Comparison of ENCODE assay signal across 17 mouse cellular contexts in genomic region chr4:45770638-45771033, GRCm38 (mm10). TPM values are rescaled to one million over a fixed set of nuclear protein-coding genes. Genes with fewer than 3 reads are reported as not detected.
A peak's percentile ranks its signal among the peaks of the same experiment; 100 is the strongest.
DNase-seq lines count a peak whose midpoint lies in the region; ATAC-seq and TF ChIP-seq lines count a peak whose summit lies in the region.
"Had no signal": no experiment of that assay in that cellular context is flagged by ENCODE, and none has a peak within 500 bp of the region (broad histone marks: within the 10 kb centered on the region; RNA-seq: fewer than 3 reads in every experiment).

No protein-coding gene starts in this region.

- 0 out of 2 replicates have a peak overlapping the region, but pooled peaks have one; percentile 8 for H3K9ac ChIP-seq in heart, embryonic 12.5 days
- peak overlapping the region; percentile 59 for H3K9ac ChIP-seq in forebrain, embryonic 13.5 days
- peak overlapping the region; percentile 36; the same call in 1 of the 2 replicates for H3K9ac ChIP-seq in midbrain, embryonic 13.5 days (replicated peaks)
- H3K9ac ChIP-seq: hindbrain, embryonic 15.5 days; stomach, embryonic 15.5 days had no signal

- TF ChIP-seq POLR2A in thymus, adult 2 months (IDR thresholded peaks at IDR 0.05; ENCODE audit: control insufficient read depth, extremely low read depth, insufficient read depth, low read length, poor library complexity): no peak

- no peak for ATAC-seq in heart, embryonic 12.5 days (ENCODE audit: insufficient number of reproducible peaks, low FRiP score)
- ATAC-seq in forebrain, embryonic 13.5 days: no peak; the same call in 1 of the 2 replicates
- no peak for ATAC-seq in midbrain, embryonic 13.5 days

- peak overlapping the region; percentile 44; the same call in 1 of the 2 replicates for H3K27ac ChIP-seq in heart, embryonic 12.5 days (ENCODE audit: poor library complexity, severe bottlenecking)
- H3K27ac ChIP-seq in forebrain, embryonic 13.5 days: peak overlapping the region; percentile 91
- peak overlapping the region; percentile 68 for H3K27ac ChIP-seq in midbrain, embryonic 13.5 days
- H3K27ac ChIP-seq in thymus, adult 2 months (ENCODE audit: control insufficient read depth, insufficient read depth, low read length): no peak overlapping the region
- H3K27ac ChIP-seq: gastrocnemius, adult 2 months; hindbrain, embryonic 15.5 days; stomach, embryonic 15.5 days had no signal

- no peaks in the 10 kb centered on the region for H3K9me3 ChIP-seq in heart, embryonic 12.5 days (replicated peaks)
- H3K9me3 ChIP-seq in forebrain, embryonic 13.5 days (replicated peaks): no peaks in the 10 kb centered on the region
- no peaks in the 10 kb centered on the region for H3K9me3 ChIP-seq in midbrain, embryonic 13.5 days
- H3K9me3 ChIP-seq: G1E; hindbrain, embryonic 15.5 days; stomach, embryonic 15.5 days had no signal

- no peak for DNase-seq in heart, postnatal 10 days
- peak; percentile 31 for DNase-seq in ES-CJ7 (ENCODE audit: low read depth, low spot score)
- no peak for DNase-seq in thymus, adult 2 months
- DNase-seq in adrenal gland, postnatal 14 days: no peak
- no peak for DNase-seq in cerebellum, adult 18-20 months
- DNase-seq: gastrocnemius, adult 2 months; heart, adult 18-20 months; kidney, adult 8-10 months; lung, adult 18-20 months; lung, postnatal 4 days; thymus, postnatal 25 days had no signal

- no peak for TF ChIP-seq CTCF in thymus, adult 2 months (IDR thresholded peaks at IDR 0.05; ENCODE audit: borderline replicate concordance, control insufficient read depth, extremely low read depth, insufficient read depth, low read length, poor library complexity)

- peaks cover 20% of the 10 kb centered on the region for H3K27me3 ChIP-seq in heart, embryonic 12.5 days (replicated peaks)
- H3K27me3 ChIP-seq in forebrain, embryonic 13.5 days: no peaks in the 10 kb centered on the region
- H3K27me3 ChIP-seq in midbrain, embryonic 13.5 days: peaks cover 57% of the 10 kb centered on the region
- H3K27me3 ChIP-seq in thymus, adult 2 months (ENCODE audit: control insufficient read depth, insufficient read depth, low read length): no peaks in the 10 kb centered on the region; the same call in 1 of the 2 replicates

- H3K4me2 ChIP-seq in heart, embryonic 12.5 days: no peak overlapping the region
- H3K4me2 ChIP-seq in forebrain, embryonic 13.5 days: peak overlapping the region; percentile 29
- 0 out of 2 replicates have a peak overlapping the region, but pooled peaks have one; percentile 11 for H3K4me2 ChIP-seq in midbrain, embryonic 13.5 days (replicated peaks)
- H3K4me2 ChIP-seq: hindbrain, embryonic 15.5 days; stomach, embryonic 15.5 days had no signal

- WGBS in heart, embryonic 12.5 days: 22% methylated on average over 4 of the region's 4 CpGs
- 15% methylated on average over 4 of the region's 4 CpGs for WGBS in forebrain, embryonic 13.5 days
- 5% methylated on average over 4 of the region's 4 CpGs for WGBS in midbrain, embryonic 13.5 days
- WGBS in thymus, adult 2 months: 94% methylated on average over 4 of the region's 4 CpGs

- no peaks in the 10 kb centered on the region for H3K36me3 ChIP-seq in heart, embryonic 12.5 days
- no peaks in the 10 kb centered on the region for H3K36me3 ChIP-seq in forebrain, embryonic 13.5 days (ENCODE audit: poor library complexity, severe bottlenecking)
- H3K36me3 ChIP-seq in midbrain, embryonic 13.5 days: no peaks in the 10 kb centered on the region
- H3K36me3 ChIP-seq in thymus, adult 2 months (ENCODE audit: control insufficient read depth, insufficient read depth, low read length): no peaks in the 10 kb centered on the region
- H3K36me3 ChIP-seq: G1E; hindbrain, embryonic 15.5 days; stomach, embryonic 15.5 days had no signal

- H3K4me3 ChIP-seq in heart, embryonic 12.5 days: no peak overlapping the region
- H3K4me3 ChIP-seq in forebrain, embryonic 13.5 days: no peak overlapping the region
- H3K4me3 ChIP-seq in midbrain, embryonic 13.5 days (replicated peaks): no peak overlapping the region
- H3K4me3 ChIP-seq in thymus, adult 2 months (ENCODE audit: control insufficient read depth, insufficient read depth, low read length): no peak overlapping the region
- H3K4me3 ChIP-seq: gastrocnemius, adult 2 months; hindbrain, embryonic 15.5 days; stomach, embryonic 15.5 days had no signal

- intact Hi-C loops in heart, postnatal 10 days (cut with DNase I): loop anchor here (2.0 to 5.0 kb wide), 4 partner anchors 42 to 488 kb away; no protein-coding TSS in a partner anchor

- peaks cover 63% of the 10 kb centered on the region for H3K4me1 ChIP-seq in heart, embryonic 12.5 days (replicated peaks)
- peaks cover 66% of the 10 kb centered on the region for H3K4me1 ChIP-seq in forebrain, embryonic 13.5 days
- H3K4me1 ChIP-seq in midbrain, embryonic 13.5 days (replicated peaks): peaks cover 60% of the 10 kb centered on the region
- H3K4me1 ChIP-seq in thymus, adult 2 months (replicated peaks; ENCODE audit: control insufficient read depth, insufficient read depth, low read length): peaks cover 17% of the 10 kb centered on the region

RNA-seq across cellular contexts. Expression of gene Aldh1b1, which starts 28.2 kb away (rescaled TPM):
- 104 and 107 TPM in 2 replicates for polyA plus RNA-seq in heart, embryonic 12.5 days (2016; fragmentation: Nextera tagmentation; extraction: Ambion mirVana)
- 10 to 100 TPM; 44.4 to 45.5 TPM for total RNA-seq in heart, postnatal 10 days (2021)
- 14.7 and 17.6 TPM in 2 replicates for polyA plus RNA-seq in forebrain, embryonic 13.5 days (2015; fragmentation: Nextera tagmentation; extraction: Ambion mirVana)
- 15.8 and 17.6 TPM in 2 replicates for polyA plus RNA-seq in midbrain, embryonic 13.5 days (2015; fragmentation: Nextera tagmentation; extraction: Ambion mirVana)
- 9.6 and 11.1 TPM in 2 replicates for polyA plus RNA-seq in thymus, adult 2 months (2012; rRNA removed)
- total RNA-seq in adrenal gland, postnatal 14 days (2021): 10.2 and 34.6 TPM in 2 replicates
- polyA plus RNA-seq: G1E had no signal

RNA-seq across cellular contexts. Expression of gene Igfbpl1, which starts 56.1 kb away (rescaled TPM):
- 6.1 and 7.0 TPM in 2 replicates for polyA plus RNA-seq in heart, embryonic 12.5 days (2016; fragmentation: Nextera tagmentation; extraction: Ambion mirVana)
- 1 to 10 TPM; 2.6 to 3.8 TPM for total RNA-seq in heart, postnatal 10 days (2021)
- polyA plus RNA-seq in forebrain, embryonic 13.5 days (2015; fragmentation: Nextera tagmentation; extraction: Ambion mirVana): 78.5 and 86.8 TPM in 2 replicates
- 69.9 and 83.3 TPM in 2 replicates for polyA plus RNA-seq in midbrain, embryonic 13.5 days (2015; fragmentation: Nextera tagmentation; extraction: Ambion mirVana)
- 0.15 and 0.27 TPM in 2 replicates for polyA plus RNA-seq in thymus, adult 2 months (2012; rRNA removed)
- not detected in 2 replicates for total RNA-seq in adrenal gland, postnatal 14 days (2021)
- total RNA-seq: gastrocnemius, adult 2 months had no signal
- polyA plus RNA-seq: G1E had no signal

Comparison
In these comparisons a context has a peak if more than half of its experiments do, and no peak if none do; other contexts are left out.
1. H3K9ac ChIP-seq: peak in every context shown above with its lines; median percentile 59 in forebrain, embryonic 13.5 days; 36 in midbrain, embryonic 13.5 days; 8 in heart, embryonic 12.5 days.